Mouse (Mus musculus) liver, adult 2 months (tissue): Measurements from ENCODE around the gene Isl2.

Source experiments
- CTCF ChIP-seq: fragments of 200-500 bp; IDR thresholded peaks from 2 replicates; pipeline ENCODE4 v1.5.1; 2011; ENCODE audit warnings: low read depth, low read length, control low read depth
- POLR2A ChIP-seq: fragments of 200-500 bp; IDR thresholded peaks from 2 replicates; pipeline ENCODE4 v1.6.1; 2011; ENCODE audit warnings: low read length, control low read depth; ENCODE audit not compliant: insufficient read depth; ENCODE audit errors: extremely low read depth

DNA sequence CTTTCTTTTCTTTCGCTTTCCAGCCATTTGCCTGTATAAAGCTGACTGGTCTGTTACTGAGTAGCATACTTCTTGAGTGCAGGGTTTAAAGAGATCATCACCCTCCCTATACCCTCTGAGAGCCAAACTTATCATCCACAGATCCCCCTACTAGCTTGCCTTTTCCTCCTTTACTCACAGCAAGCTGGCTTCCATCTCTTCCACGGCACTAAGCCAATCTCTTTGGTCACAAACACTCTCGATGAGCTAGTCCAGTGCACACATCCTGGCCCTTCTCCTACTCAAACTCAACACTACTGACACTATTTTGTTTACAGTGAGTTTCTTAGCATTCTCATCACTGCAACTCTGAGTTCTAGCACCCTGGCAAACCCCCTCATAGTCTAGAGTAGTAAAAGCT, 30.6 kb upstream of the Isl2 start:
- TF ChIP-seq POLR2A (no peak), CTCF (no peak)
